Mouse (Mus musculus) hindbrain, embryonic 14.5 days (tissue): ENCODE measurements around the gene Fyco1. TPM values are rescaled to one million over a fixed set of nuclear protein-coding genes. Genes with fewer than 3 reads are reported as not detected.

ENCODE experiments used
- ATAC-seq: fragments of 200-750 bp; cut with Nextera tagmentation; 2 replicates; pipeline ENCODE4 v1.8.0; 2017; ENCODE audit warnings: moderate number of reproducible peaks, mild to moderate bottlenecking, moderate TSS enrichment, moderate library complexity; ENCODE audit not compliant: low FRiP score
- DNase-seq: peaks from one replicate; pipeline ENCODE4 v3.0.0-alpha.2; 2015; ENCODE audit warnings: low spot score
- H3K27ac ChIP-seq: fragments of 300-500 bp; sonication (generic); 2 replicates; pipeline ENCODE4 v1.5.1; 2014; ENCODE audit warnings: mild to moderate bottlenecking, moderate library complexity
- H3K27me3 ChIP-seq: fragments of 300-500 bp; sonication (generic); 2 replicates; pipeline ENCODE4 v1.6.1; 2014; ENCODE audit warnings: mild to moderate bottlenecking, low read length, mixed read lengths; ENCODE audit not compliant: control insufficient read depth, insufficient read depth
- H3K36me3 ChIP-seq: fragments of 300-500 bp; sonication (generic); replicated peaks from 2 replicates; pipeline ENCODE4 v1.6.1; 2014; ENCODE audit not compliant: control insufficient read depth, insufficient read depth
- H3K4me1 ChIP-seq: fragments of 300-500 bp; sonication (generic); replicated peaks from 2 replicates; pipeline ENCODE4 v1.6.1; 2014; ENCODE audit warnings: antibody characterized with exemption, low read length, mixed read lengths; ENCODE audit not compliant: control insufficient read depth, insufficient read depth
- H3K4me2 ChIP-seq: fragments of 300-500 bp; sonication (generic); replicated peaks from 2 replicates; pipeline ENCODE4 v1.6.1; 2014; ENCODE audit warnings: mild to moderate bottlenecking, moderate library complexity
- H3K4me3 ChIP-seq: fragments of 300-500 bp; sonication (generic); replicated peaks from 2 replicates; pipeline ENCODE4 v1.5.1; 2014; ENCODE audit warnings: mild to moderate bottlenecking, low read length
- H3K9ac ChIP-seq: fragments of 300-500 bp; sonication (generic); 2 replicates; pipeline ENCODE4 v1.6.1; 2014
- H3K9me3 ChIP-seq: fragments of 300-500 bp; sonication (generic); 2 replicates; pipeline ENCODE4 v1.6.1; 2016; ENCODE audit warnings: low read length; ENCODE audit not compliant: control insufficient read depth
- WGBS: fragments of 180-500 bp; shearing (Covaris S2); extraction: QIAGEN DNeasy Blood & Tissue Kit; methylation state at CpG from one replicate; pipeline ENCODE4 v1.1.7; 2014; 5-methylcytosine and 5-hydroxymethylcytosine counted together
- polyA plus RNA-seq: library from polyadenylated mRNA; unstranded; fragments of >200 nt; fragmentation: Nextera tagmentation; extraction: Ambion mirVana; gene quantifications from 2 replicates; pipeline ENCODE4 v1.2.1, GENCODE M21; 2014

Fyco1 gene
- polyA plus RNA-seq, result 8.4 and 12.7 TPM in 2 replicates

DNA sequence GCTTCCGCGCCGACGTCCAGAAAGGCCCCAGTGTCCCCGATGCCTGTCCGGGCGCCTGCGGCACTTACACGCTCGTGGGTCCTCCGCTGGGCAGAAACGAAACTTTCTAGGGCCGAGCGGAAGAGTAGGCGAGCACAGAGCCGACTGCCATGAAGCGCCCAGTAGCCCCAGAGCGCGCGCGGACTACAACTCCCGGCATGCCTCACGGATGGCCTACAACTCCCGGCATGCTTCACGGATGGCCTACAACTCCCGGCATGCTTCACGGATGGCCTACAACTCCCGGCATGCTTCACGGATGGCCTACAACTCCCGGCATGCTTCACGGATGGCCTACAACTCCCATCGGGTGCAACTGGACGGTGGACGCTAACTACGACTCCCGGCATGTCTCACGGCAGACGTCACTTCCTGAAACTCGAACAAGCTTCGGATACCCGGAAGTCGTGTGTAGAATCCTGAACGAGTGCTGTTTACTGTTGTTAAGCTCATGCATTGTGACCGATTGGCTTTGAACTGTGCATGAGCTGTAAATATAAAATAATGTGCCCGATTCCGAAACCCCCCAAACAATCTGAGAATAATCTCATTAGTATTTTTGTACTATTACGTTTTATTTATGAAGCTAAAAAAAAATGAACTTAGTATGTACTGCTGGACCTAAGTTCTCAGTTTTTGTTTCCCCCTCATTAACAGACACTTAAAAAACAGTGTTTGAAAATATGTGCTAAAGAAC lies at the start of gene Fyco1:
TSS of gene Fyco1 (minus strand) at position 187 of the 736 bp plus-strand sequence.
- H3K9me3 ChIP-seq, result no peaks in the 10 kb centered on the region
- no peaks in the 10 kb centered on the region for H3K36me3 ChIP-seq
- peak within 1 kb of the TSS; percentile 67 for H3K9ac ChIP-seq
- H3K4me1 ChIP-seq, result peaks cover 11% of the 10 kb centered on the region
- DNase-seq (peak; percentile 95), ATAC-seq (peak; percentile 98)
- no peaks in the 10 kb centered on the region for H3K27me3 ChIP-seq
- peak within 1 kb of the TSS; percentile 66 for H3K4me3 ChIP-seq
- H3K27ac ChIP-seq, result peak within 1 kb of the TSS; percentile 74
- H3K4me2 ChIP-seq, result peak within 1 kb of the TSS; percentile 73
- under 1% methylated on average over 47 of the region's 47 CpGs for WGBS

DNA sequence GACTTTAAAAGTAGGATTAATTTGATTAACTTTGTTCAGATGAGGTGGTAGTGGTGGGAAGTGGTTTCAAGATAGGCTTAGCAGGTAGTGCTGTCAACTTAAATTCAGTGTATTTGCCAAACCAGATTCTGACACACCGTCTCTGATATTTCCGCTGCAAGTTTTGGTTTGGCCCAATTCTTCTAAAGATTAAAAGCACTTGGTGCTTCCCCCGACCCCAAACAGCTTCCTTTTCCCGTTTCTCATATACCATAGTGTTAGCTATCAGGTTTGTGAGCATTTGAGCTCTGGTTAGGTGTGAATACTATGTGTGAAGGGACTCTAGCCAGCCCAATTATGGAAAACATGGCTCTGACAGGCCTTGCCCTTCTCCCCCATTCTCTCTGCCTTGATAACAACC lies 20.4 kb upstream of the Fyco1 start:
- 73% methylated on average over 4 of the region's 4 CpGs for WGBS
- no peaks in the 10 kb centered on the region for H3K9me3 ChIP-seq
- H3K4me2 ChIP-seq, result no peak overlapping the region
- H3K4me1 ChIP-seq, result no peaks in the 10 kb centered on the region
- H3K4me3 ChIP-seq, result no peak overlapping the region
- ATAC-seq (no peak), DNase-seq (no peak)
- no peaks in the 10 kb centered on the region for H3K36me3 ChIP-seq
- H3K9ac ChIP-seq, result no peak overlapping the region
- no peak overlapping the region for H3K27ac ChIP-seq
- H3K27me3 ChIP-seq, result no peaks in the 10 kb centered on the region

DNA sequence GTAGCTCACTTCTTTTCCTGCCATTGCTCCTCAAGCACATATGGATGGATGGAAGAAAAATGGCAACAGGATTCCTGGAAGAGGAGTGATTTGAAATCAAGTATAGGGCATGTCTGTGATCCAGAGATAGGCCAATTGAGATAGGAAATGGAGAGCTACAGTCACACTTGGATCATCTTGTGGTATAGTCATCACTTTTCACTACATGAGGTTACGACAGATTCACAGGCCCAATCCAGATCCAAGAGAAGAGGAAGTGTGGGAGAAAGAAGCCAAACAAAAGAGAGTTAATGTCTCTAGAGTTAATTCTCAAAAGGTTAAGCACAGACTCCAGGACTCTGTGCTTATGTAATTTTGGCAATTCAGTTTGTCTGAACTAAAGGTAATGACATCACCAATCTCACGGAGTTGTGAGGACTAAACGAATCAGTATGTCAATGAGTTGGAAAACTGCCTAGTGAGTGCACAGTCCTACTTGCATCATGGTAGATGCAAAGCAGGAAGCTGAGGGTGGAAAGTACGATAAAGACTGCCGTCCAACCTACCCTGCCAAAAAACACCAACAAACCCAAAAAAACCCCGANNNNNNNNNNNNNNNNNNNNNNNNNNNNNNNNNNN lies 17.6 kb upstream of the Fyco1 start:
- no peaks in the 10 kb centered on the region for H3K9me3 ChIP-seq
- H3K27me3 ChIP-seq, result no peaks in the 10 kb centered on the region
- DNase-seq (no peak), ATAC-seq (no peak)
- H3K27ac ChIP-seq, result no peak overlapping the region
- H3K4me3 ChIP-seq, result no peak overlapping the region
- H3K9ac ChIP-seq, result no peak overlapping the region
- H3K36me3 ChIP-seq, result no peaks in the 10 kb centered on the region
- H3K4me2 ChIP-seq, result no peak overlapping the region
- 94% methylated on average over 3 of the region's 6 CpGs for WGBS
- no peaks in the 10 kb centered on the region for H3K4me1 ChIP-seq

DNA sequence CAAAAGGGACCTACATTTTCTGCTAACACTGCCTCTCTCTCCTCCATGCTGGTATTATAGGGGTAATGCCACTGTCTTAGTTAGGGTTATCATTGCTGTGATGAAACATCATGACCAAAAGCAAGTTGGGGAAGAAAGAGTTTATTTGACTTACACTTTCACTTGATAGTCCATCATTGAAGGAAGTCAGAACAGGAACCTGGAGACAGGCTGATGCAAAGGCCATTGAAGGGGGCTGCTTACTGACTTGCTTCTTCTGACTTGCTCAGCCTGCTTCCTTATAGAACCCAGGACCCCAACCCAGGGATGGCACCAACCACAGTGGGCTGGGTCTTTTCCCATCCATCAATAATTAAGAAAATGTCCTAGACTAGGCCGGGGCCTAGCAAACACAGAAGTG lies 11.9 kb upstream of the Fyco1 start:
- Histone ChIP-seq H3K4me2 (no peak overlapping the region), H3K9me3 (no peaks in the 10 kb centered on the region), H3K4me3 (no peak overlapping the region), H3K27me3 (no peaks in the 10 kb centered on the region), H3K27ac (no peak overlapping the region), H3K4me1 (no peaks in the 10 kb centered on the region), H3K9ac (no peak overlapping the region), H3K36me3 (no peaks in the 10 kb centered on the region)
- no peak for DNase-seq
- WGBS, result 96% methylated on average over 1 of the region's 1 CpGs
- ATAC-seq, result no peak

DNA sequence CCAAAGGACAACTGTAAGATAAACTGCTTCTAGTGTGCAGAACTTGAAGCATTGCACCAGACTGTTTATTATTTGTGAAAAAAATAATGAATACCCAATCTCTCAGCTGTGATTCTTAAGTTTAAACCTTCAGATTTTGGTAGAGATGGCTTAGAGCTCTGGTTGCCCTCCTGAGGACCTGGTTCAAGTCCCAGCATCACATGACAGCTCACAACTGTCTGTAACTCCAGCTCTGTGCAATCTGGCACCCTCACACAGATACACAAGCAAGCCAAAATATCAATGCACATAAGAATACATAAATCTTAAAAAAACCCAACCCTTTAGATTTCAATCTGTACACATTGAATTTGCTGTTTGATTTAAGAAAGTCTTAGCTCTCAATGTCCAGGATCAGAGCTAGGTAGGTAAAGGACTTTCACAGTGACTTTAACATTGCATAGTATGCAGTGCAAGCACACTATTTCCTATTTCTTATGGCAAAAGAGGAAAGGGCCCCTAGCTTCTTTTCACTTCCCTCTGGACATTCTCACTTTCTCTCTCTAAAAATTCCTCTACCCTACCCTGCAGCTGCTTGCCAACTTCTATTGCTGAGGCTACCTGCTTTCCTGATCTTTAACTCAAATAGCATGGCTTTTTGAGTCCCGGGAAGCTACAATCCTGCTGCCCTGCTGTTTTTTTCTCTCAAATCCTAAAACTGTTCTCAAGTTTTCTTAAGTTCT lies 11.4 kb upstream of the Fyco1 start:
- no peak overlapping the region for H3K4me2 ChIP-seq
- WGBS, result 98% methylated on average over 1 of the region's 1 CpGs
- no peak overlapping the region for H3K9ac ChIP-seq
- no peaks in the 10 kb centered on the region for H3K4me1 ChIP-seq
- H3K27me3 ChIP-seq, result no peaks in the 10 kb centered on the region
- no peak for DNase-seq
- H3K27ac ChIP-seq, result no peak overlapping the region
- no peak for ATAC-seq
- no peak overlapping the region for H3K4me3 ChIP-seq
- H3K9me3 ChIP-seq, result no peaks in the 10 kb centered on the region
- no peaks in the 10 kb centered on the region for H3K36me3 ChIP-seq

DNA sequence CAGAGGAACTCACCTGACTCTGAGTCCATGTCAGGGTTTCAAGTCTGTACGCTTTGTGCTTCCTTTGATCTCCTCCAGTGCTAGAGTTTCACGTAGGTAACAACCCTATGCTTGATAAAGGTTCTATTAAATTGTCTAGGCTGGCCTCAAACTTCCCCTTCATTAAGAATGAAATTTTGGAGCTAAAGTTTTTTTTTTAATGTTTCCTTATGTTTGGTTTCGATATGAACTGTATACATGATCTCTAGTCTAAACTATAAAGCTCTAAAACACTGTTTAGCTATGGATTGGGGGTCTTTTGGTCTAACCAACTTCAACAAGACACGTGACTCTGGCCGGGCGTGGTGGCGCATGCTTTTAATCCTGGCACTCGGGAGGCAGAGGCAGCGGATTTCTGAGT lies 10.2 kb upstream of the Fyco1 start, which contains the start of gene Xcr1:
TSS of gene Xcr1 (minus strand) at position 101 of the 400 bp plus-strand sequence.
- no peak for ATAC-seq
- no peak for DNase-seq
- no peaks in the 10 kb centered on the region for H3K9me3 ChIP-seq

DNA sequence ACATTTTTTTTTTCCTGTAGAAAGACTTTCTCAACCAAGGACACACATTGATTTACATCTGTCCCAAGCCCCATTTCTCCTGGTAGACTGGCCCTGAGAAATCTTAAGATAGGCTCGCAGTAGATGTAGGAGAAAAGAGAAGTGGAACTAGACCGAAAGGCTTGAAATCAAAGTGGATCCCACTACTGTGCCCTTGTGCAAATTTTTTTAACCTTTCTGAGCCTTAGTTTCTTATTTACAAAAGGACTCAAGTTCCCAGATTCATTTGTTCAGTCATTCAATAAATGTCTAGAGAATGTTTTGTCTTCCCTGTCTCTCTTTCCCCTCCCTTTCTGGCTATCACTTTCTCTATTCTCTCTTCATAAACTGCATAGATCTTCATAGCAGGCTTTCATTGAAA lies 5.1 kb upstream of the Fyco1 start:
- Histone ChIP-seq H3K9me3 (no peaks in the 10 kb centered on the region), H3K4me2 (no peak overlapping the region), H3K9ac (no peak overlapping the region), H3K27ac (no peak overlapping the region), H3K27me3 (no peaks in the 10 kb centered on the region), H3K36me3 (no peaks in the 10 kb centered on the region), H3K4me3 (no peak overlapping the region), H3K4me1 (peaks cover 5% of the 10 kb centered on the region)
- ATAC-seq (no peak), DNase-seq (no peak)
- WGBS, result 92% methylated on average over 2 of the region's 2 CpGs

More for the DNA sequence above, 10.2 kb upstream of the Fyco1 start, which contains the start of gene Xcr1:
- no peaks in the 10 kb centered on the region for H3K4me1 ChIP-seq
- no peaks in the 10 kb centered on the region for H3K27me3 ChIP-seq
- H3K4me3 ChIP-seq, result no peak within 1 kb of the TSS
- 93% methylated on average over 9 of the region's 9 CpGs for WGBS
- H3K9ac ChIP-seq, result no peak within 1 kb of the TSS
- no peak within 1 kb of the TSS for H3K4me2 ChIP-seq
- no peaks in the 10 kb centered on the region for H3K36me3 ChIP-seq
- H3K27ac ChIP-seq, result no peak within 1 kb of the TSS

DNA sequence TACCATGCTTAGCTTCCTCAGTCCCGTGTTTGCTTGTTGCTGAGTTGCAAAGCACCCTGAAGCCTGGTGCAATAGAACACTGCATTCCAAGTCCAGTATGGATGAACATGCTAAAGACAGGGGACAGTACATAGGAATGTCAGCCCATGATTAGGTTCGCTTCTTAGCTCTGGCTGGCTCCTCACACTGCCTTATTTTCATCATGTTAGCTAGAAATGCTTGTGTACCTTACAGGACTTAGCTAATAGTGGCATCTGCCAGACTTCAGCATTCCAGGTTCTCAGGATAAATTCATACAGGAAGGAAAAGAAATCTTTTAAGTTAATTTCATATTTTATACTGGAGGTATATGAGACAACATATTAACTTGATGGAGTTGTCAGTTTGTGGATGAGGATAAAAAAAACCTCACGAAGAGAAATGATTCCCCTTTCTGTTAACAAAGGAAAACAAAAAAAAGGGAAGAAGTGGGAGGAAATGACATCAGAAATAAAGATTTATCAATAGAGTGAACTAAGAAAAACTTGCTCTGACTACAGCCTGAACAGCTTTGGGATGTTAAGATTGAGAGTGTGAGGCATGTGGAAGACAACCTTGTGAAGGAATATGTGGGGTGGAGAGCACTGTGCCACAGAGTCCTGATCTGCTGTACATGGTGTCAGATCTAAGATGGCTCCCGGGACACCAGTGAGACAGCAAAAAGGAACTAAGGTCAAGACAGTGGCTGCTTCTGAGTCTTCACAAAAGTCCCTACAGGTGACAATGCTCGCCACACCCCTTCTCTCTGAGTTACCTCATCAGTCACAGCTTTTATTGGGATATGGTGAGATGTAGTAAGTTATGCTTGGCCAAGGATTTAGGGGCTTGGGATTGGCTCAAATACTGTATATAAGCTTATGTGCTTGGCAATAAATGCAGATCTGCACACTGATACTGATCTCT lies 1.0 kb upstream of the Fyco1 start:
- no peak for DNase-seq
- H3K4me3 ChIP-seq, result peak overlapping the region; percentile 31
- H3K27me3 ChIP-seq, result no peaks in the 10 kb centered on the region
- peak; percentile 17; the same call in 1 of the 2 replicates for ATAC-seq
- 68% methylated on average over 5 of the region's 5 CpGs for WGBS
- H3K4me2 ChIP-seq, result peak overlapping the region; percentile 58
- H3K4me1 ChIP-seq, result peaks cover 11% of the 10 kb centered on the region
- peak overlapping the region; percentile 58 for H3K9ac ChIP-seq
- H3K9me3 ChIP-seq, result no peaks in the 10 kb centered on the region
- H3K27ac ChIP-seq, result peak overlapping the region; percentile 69
- H3K36me3 ChIP-seq, result no peaks in the 10 kb centered on the region
